Mouse (Mus musculus) left cerebral cortex, postnatal 4 days (tissue): ENCODE data around the gene Gm13199. TPM values are rescaled to one million over a fixed set of nuclear protein-coding genes. Genes with fewer than 3 reads are reported as not detected.

ENCODE experiments used
- DNase-seq: peaks from one replicate; pipeline ENCODE4 v3.0.0-alpha.2; 2022
- intact Hi-C: fragments of 180-260 bp; cut with DNase I; formaldehyde crosslinking; loops from one replicate; pipeline ENCODE4 v1.15.1; 2025
- total RNA-seq, 2 experiments: library from RNA; stranded (reverse); gene quantifications; 2 replicates each; pipeline ENCODE4 v1.2.3; 2021

The Gm13199 gene
- 1 to 10 TPM in 1 of 2 experiments, under 1 TPM in 1; 0.94 to 1.5 TPM for total RNA-seq

DNA sequence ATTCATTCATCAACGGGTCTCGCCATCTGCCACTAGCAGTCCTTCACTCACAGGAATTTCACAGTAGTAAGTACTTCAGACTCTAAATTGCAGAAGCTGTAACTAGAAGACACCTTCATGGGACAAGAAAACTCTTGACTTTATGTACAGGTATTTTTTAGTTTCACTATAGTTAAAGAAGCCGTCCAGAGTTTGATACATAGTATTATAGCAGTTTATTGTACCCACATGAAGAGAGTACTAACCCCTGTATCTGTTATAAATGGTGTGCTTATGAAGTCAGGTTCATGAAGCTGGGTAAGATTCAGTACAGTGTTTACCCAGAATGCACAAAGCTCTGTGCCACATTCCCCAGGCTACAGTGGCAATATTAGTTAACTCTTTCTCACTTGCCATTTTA, at the start of gene Gm13199:
Gene Gm13199, minus strand, starts transcription at position 101 of the 400 bp plus-strand sequence.
- no peak for DNase-seq
- intact Hi-C loops, result no loop called here

DNA sequence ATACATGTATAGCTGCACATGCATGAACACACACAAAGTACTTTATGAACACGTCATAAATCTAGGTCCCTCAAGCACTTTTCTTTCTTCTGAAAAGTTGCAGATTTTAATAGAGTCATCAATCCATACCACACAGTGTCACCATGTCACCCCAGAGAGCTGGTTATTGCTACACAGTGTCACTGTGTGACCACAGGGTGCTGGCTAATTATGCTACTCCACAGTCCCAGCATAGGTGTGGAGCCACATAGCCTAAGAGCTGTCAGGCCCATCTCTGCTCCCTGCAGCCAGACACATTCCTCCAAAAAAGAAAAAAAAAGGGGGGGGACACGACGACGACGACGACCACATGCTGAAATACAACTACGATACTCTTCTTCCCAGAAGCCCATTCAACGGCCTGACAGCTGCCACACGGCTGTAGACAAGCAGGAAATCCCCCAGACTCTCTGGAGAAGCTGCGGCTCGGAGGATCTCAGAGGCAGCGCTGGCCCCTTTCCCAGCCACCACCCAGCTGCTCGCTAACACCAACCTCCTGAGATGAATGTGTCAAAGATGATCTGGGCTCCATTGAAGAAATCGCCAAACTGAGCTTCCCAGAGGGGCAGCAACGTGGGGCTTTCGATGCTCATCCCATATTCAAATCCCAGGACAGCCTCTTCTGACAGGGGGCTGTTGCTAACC, 48.7 kb upstream of the Gm13199 start:
- DNase-seq, result peak; percentile 46
- intact Hi-C loops, result no loop called here

DNA sequence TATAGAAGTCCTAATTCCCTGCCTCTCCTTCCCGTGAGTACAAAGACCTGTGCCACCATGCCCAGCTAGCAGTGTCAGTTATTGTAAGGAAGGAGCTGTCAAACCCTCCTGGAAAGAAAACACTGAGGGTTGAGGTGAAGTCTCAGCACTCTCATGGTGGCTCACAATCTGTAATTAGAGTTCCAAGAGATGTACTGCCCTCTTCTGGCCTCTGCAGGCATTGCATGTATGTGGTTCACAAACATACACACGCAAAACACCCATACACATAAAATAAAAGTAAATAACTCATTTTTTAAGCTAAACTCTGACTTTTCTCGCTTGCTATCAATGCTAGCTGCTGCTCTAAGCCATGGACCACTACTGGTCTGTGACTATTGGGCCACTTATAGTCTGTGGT, 43.9 kb upstream of the Gm13199 start:
- intact Hi-C loops, result no loop called here
- peak; percentile 30 for DNase-seq

DNA sequence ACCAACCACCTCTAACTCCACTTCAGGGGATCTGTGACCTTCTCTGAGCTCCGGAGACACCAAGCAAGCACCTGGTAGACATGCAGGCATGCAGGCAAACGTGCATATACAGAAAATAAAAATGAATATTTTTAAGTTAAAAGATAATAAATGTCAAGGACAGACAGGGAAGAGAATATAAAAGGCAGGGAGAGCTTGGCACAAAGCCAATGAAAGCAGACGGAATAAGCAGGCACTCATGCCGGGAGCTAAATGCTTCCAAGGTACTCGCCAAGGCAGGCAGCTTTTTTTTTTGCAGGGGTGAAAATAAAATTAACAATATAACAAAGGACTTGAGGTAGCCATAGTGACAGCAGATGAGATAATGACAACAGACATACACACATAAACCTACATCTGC, 43.4 kb upstream of the Gm13199 start:
- intact Hi-C loops, result no loop called here
- DNase-seq, result peak; percentile 44

DNA sequence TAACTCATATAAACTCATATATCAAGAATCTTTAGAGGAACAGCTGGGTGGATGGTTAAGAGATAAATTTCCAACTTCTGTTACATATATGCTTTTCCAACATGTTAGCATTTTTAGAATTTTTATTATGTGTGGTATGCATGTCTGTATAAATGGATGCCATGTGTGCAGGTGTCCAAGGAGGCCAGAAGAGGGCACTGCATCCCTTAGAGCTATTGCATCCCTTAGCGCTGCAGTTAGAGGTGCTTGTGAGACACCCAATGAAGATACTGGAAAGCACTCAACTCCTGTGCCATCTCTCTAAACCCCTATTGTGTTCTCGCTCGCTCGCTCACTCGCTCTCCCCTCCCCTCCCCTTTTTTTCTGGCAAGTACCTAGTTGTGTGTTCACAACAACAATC, 37.4 kb upstream of the Gm13199 start:
- peak; percentile 23 for DNase-seq
- intact Hi-C loops, result no loop called here

DNA sequence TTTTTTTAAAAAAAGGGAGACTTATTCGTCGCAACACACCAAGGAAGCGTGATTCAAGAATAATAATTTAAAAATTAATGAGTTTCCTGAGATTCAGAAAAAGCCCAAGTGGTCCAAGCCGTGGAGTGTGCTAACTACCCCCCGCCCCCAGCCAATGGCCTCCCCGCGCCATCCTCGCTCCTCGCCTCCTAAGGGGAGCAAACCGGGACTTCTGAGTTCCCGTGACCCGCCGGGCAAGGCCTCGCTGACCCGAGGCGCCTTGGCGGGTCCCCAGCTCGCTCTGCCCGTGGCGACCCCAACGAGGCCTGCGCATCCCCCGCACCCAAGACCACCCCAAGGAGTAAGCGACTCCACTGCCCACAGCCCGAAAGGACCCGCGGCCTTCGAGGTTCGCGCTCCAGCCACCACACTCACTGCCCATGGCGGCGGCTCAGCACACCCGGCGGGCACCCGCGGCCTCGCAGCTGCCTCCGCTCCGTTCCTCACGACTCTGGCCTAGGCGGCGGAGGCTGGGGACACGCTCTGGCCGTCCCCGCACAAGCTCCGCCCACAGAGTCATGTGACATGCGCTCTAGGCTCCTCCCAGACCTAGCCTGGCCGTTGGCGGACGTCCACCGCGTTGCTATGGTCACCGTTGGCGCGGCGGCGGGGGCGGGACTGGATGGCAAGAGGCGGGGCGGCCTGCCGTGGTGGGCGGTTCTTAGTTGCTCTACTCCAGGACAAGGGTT, 32.3 kb upstream of the Gm13199 start, which contains the start of gene Sec61a2:
Gene Sec61a2, minus strand, starts transcription at position 590 of the 728 bp plus-strand sequence.
- intact Hi-C loops, result no loop called here
- peak; percentile 100 for DNase-seq

DNA sequence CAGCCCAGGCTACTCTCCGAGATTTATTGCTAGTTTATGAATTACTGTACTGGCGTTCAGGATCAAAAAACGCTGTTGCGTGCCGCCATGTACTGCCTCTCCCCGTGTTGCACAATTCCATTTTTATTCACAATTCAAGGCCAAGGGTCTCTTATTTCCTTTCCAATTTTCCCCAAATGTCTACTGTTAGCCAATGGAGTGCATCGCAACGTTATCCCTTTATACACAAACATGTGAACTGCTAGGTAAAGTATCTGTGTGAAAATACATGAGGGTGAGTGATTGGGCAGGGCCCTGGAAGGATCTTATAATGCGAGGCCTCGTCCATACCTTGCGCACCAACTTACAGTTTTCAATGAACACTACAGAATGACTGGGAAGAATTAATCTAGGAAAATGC, 31.6 kb upstream of the Gm13199 start:
- intact Hi-C loops, result no loop called here
- DNase-seq, result no peak

DNA sequence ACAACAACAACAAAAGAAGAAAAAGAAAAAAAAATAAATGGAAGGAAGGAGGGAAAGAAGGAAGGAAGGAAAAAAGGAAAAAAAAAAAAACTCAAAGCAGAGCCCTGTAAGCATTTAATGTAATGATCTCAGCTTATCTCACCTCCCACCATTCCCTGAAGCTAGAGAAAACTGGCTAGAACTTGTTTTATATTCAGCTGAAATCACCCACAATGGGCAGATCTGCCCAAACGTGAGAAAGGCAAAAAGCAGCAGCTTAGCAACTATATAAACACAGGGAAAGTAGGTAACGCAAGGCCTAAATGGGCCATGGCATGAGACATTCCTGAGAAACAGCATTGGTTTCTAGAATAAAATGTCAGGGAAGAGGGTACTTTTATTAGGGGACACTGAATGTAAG, 26.7 kb upstream of the Gm13199 start:
- no peak for DNase-seq
- intact Hi-C loops, result no loop called here

DNA sequence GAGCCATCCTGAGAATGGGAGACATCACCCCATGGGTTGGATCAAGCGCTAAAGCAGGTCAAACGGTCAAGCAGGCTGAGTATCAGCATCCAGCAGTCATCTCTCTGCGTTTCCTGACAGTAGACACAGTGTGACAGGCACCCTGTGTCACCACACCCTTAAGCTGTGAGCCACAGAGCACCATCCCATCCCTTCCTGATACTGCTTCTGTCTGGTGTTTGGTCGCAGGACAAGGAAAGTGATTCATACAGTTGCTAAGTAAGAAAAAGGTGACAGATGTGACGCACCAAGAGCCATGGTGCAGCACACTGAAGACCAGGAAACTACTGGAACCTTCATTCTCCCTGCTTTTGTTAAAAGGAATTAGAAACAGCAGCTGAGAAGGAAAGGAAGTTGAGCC, 26.1 kb upstream of the Gm13199 start:
- intact Hi-C loops, result no loop called here
- no peak for DNase-seq

DNA sequence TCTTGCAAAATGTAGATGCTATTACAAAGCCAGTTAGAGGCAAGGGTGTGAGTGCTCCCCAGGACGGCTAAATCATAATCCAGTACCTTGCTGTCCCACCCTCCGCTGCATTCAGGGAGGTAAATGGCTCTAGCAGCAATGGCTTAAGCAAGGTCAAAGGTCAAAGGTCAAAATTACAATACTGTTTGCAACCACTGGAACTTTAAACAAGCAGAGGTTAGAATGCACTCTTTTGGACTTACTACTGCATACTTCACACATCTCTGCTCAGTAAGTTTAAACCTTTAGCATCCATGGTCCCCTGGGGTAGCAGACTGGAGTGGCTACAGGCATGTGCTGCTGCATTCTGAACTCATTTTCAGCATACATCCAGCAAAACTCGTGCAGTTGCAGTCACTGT, 14.7 kb upstream of the Gm13199 start:
- no peak for DNase-seq
- intact Hi-C loops, result no loop called here

DNA sequence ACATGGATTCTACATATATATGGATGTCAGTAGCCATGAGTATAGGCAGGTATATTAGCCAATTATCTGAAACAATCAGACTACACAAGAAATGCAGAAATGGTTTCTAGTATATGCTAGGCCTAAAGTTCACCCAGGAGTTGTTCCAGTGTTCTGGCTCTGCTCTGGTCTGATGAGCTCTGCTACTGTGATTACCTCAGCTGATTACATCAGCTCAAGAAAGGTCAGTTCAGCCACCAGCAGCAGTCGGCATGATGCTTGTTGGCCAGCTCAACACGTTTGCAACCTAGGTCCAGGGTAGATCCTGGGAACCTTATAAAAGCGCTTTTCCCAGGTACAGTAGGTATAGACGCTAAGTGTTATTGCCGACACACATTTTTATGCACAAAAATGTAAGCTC, 7.0 kb upstream of the Gm13199 start:
- intact Hi-C loops, result no loop called here

DNA sequence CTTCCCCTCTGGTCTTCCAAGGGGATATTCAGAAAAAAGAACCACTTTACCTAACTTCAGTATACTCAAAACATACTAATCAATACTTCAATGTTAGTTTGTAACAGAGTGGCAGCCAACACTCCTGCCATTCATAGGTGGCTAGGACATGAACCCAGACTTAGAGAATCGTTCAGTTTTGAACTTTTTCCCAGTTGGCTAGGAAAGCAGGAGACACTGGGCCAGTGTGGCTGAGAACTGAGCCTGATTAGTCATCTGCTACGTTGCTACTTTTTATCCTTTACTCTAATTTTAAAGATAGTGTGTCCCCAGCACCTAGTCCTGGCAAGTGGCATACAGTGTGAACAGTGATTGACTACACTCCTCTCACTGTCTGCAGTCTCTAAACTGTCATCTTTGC, 4.9 kb upstream of the Gm13199 start:
- intact Hi-C loops, result no loop called here

More for the DNA sequence above, 7.0 kb upstream of the Gm13199 start:
- DNase-seq, result no peak

DNA sequence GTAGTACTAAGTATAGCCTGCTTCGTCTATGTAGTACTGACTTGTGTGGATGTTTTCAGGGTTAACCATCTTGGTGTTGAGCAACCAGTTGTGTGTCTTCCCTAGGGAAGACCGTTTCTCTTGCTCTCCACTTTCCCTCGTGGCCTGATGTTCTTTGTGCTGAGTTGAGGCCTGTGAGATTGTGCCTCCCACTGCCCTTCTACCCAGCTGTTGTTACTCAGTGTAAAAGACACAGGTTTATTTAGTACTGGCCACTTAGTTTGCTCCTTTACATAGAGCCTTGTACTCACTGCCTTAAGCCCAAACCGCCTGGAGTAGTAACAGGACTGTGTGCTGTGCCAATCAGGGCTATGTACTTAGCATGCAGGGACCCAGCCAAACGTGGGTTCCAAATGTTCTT, 10.9 kb downstream of the Gm13199 start:
- DNase-seq, result no peak
- intact Hi-C loops, result no loop called here

More for the DNA sequence above, 4.9 kb upstream of the Gm13199 start:
- no peak for DNase-seq

DNA sequence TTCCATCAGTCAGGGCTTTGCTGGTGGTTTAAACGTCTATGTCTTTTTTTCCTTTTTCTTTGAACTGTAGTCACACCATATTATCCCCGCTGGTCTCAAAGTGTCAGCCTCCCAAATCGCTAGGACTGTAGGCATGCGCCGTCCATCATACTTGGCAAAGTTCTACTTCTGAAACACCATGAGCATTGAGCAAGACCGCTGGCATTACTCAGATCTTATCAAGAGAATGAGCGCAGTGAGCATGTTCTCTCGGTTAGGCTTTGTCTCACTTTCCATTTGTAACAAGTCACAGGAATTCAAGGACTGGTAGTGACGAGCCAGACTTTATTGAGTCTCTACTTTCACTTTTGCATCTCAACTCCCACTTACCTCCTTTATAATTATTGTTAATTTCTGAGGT, 11.6 kb downstream of the Gm13199 start:
- intact Hi-C loops, result no loop called here
- DNase-seq, result no peak

DNA sequence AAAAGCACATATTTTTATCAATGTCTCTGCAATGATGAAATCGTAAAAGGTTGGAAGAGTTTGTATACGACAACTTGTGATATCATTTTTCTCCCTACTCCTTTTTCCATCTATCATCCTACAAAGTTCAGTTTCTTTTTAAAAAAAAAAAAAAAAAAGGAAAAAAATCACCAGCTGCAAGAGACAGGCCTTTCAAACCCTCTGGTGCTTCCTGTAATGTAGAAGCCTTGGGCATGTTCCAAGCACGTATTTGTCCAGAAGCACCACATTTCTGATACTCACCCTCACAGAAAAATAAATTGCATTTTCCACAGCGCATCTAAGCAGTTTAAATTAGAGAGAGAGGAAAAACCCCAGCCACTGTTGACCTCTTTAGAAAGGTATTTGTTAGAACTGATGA, 16.9 kb downstream of the Gm13199 start:
- intact Hi-C loops, result no loop called here
- no peak for DNase-seq

DNA sequence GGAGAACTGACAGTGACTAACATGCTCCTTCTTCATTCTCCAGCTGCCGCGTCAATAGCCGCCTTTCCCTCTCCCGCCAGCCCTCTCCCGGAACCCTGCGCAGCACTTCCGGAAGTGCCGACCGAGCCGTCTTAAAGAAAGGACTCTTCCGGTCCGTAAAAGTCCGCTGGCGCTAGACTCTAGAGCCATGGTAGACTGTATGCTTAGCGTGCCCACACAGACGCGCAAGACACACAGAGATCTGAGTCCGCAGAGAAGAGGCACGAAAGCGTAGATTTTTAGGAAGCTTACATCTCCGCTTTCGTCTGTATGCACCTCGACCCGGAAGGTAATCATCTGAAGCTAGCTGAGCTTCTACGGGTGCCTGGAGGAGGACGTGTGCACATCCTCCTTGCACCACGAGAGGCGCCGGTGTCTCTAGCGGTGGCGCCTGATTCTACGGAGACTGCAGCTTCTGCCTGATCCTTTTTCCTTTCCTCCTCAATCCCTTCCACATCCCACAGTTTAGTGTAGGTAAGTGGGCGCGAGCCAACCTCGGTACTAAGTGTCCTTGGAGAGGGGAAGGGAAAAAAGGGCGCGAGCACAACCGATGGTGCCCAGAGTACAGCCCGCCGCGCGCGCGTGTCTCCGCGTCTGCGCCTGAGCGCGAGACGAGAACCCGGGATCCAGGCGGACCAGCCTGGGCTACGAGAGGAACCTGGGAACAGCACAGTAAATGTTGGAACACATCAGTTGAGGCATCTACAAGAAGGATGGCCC, 17.7 kb downstream of the Gm13199 start, which contains the start of the genes Nudt5 and Cdc123:
Gene Nudt5, plus strand, starts transcription at position 147 of the 759 bp plus-strand sequence.
Gene Cdc123, minus strand, starts transcription at position 292 of the 759 bp plus-strand sequence.
- peak; percentile 90 for DNase-seq
- intact Hi-C loops, result no loop called here

DNA sequence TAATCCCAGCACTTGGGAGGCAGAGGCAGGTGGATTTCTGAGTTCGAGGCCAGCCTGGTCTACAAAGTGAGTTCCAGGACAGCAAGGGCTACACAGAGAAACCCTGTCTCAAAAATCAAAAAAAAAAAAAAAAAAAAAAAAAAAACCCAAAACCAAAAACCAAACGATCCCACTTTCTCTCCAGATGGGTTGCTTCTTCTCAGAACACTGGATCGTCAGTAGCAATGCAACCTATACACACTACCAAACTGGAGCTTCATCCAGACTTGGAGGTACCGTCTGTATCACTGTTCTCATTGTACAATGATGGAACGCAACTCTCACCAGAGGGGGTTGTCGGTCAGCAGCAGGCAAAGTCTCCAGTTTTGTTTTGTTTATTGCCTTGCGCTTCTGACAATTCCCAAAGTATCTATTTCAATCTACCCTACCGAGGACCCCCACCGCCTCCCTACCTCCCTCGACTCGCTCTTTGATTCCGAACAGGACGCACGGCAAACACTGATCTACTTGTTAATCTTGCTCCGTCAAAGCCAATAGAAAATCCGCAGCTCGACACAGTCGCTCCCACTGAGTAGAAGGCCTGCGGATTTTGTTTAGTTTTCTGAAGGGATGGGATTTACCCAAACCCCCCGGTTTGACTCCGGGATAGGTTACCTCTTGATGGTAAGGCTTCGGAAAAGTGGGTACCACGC, 18.4 kb downstream of the Gm13199 start:
- intact Hi-C loops, result no loop called here
- DNase-seq, result no peak

DNA sequence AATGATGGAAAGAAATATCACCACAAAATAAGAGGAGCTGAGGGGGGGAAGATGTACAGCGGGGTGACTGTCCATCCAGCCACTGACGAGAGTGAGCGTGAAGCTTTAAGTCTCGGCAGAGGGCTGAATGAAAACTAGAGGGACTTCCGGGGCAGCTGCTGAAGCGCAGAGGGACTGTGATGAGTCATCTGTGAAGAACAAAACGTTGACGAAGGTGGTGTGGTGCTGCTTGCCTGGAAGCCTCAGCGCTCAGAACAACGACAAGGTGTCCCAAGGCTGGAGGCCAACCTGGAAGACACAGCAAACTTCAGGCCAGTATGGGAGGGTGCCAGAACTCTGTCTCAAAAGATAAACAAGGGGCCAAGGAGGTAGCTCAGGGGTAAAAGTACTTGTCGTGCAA, 21.9 kb downstream of the Gm13199 start:
- intact Hi-C loops, result no loop called here
- DNase-seq, result no peak

DNA sequence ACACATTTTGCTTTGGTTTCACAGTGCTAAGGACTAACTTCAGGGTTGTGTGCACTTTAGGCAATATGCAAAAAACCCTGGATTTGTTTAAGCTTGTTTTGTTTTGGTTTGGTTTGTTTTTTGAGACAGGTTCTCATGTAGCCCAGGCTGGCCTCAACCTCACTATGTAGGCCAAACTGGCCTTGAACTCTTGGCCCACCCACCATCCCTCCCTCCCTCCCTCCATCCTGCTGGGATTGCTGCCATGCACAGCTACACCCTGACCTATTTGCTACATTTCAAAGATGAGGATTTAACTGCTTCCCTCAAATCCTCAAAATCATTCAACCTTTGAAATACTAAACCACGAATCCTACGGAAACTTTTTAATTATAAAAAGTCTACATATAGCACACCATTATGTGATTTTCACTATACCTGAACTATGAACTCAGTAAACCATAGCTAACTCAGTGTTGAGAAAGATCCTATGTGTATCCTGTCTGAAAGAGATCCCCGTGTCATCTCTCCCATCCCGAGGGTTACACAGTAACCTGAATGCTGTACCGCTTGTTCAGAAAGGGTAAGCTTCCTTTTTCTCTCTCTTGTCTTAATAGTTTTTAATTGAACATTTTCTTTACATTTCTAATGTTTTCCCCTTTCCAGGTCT, 37.3 kb downstream of the Gm13199 start:
- no peak for DNase-seq
- intact Hi-C loops, result no loop called here

DNA sequence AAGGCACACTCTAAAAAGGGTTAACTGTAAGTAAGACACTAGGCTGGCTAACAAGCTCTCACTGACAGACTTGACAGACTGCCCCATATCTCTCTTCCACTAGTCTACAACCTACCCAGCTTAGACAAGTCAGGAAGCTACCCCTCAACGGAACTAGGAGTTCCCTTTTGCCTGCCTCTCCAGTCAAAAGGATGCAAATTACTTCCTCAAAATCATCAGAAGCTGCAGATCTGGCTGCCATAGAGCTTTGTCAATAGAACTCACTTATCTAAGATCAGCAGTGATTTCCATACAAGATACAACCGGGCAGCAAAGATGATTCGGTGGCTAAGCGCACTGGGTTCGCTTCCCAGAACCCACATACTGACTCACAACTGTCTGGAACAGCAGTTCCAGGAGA, 38.0 kb downstream of the Gm13199 start:
- DNase-seq, result no peak
- intact Hi-C loops, result no loop called here
